Mouse (Mus musculus) CD8-positive naive resting alpha-beta T cell, adult 2 months (primary cell): ENCODE results near the gene Rnf115.
"Not testable (repeated sequence)": the region's sequence is repeated elsewhere in the genome, so short reads cannot be mapped to it uniquely, and the experiment has no call there.

Source experiments
- DNase-seq, 2 experiments: peaks; one replicate each; pipeline ENCODE4 v3.0.0; 2022; ENCODE audit warnings: low read depth in 2 of 2, low spot score in 2 of 2

Rnf115 gene

DNA sequence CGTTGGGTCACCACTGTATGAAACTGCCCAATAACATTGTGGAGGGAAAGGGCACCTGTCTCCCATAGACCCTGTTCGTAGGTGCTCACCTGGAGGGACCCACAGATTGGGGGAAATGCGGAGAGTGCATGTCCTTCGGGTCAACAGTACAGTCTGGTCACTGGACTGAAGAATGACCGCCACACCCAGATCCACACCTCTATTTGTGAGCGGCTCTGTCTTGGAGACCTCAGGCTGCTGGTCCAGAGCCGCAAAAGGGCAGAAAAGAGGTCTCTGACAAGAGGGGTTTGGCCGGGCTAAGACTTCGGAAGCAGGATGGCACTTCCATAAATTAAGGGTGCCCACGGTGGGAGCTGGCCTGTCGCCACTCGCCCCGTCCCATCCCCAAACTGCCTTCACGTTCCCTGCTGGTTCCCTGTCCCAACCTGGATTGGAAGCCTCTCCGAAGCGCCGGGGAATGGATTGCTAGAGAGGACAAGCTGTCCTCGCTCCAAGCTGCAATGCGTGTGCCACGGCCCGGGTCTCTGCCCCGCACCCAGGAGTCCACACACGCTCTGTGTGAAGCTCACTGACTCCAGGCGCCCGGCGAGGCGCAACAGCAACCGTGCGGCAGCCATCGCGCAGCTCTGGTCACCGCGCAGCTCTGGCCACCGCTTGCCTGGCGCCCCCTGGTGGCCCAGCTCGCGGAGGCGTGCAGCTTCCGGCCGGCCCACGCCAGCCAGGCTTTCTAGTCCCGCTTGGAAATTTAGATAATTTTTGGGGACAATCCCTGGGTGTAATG, 19.4 kb upstream of the Rnf115 start, which contains the start of gene Nudt17:
TSS of gene Nudt17 (minus strand) at position 660 of the 781 bp plus-strand sequence.
- peak; percentile 46 to 53 for DNase-seq

DNA sequence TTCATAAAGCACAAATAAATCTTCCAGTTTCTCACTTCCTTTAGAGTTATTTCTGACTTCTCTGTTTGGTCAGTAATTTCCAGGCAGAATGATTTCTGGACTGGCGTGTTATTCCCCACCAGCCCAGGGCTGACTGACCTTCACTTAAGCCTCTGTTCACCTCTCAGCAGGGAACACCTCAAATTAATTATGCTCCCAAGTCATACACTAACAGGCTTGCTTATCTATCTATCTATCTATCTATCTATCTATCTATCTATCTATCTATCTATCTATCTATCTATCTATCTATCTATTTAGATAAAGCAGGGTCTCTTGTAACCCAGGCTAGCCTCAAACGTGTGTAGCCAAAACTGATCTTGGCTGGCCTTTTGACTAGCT, 18.8 kb upstream of the Rnf115 start:
- no peak for DNase-seq

DNA sequence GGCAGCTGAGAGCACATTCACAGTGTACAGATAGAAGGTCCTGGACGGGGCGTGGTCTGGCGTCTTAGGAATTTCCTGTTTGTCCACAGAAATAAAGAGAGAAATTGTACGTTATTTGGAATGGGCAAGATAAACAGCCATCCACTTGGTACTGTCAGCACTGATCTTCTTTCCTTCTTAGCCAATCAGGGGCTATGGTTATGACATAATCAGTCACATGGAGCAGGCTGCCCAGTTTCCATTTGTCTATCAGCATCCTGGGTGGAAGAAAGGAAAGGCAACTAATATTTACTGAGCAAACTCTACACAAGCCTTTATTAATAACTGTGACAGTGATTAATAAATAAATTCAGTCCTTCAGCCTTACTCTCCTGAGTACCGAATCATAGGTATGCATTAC, 13.2 kb upstream of the Rnf115 start:
- no peak for DNase-seq

DNA sequence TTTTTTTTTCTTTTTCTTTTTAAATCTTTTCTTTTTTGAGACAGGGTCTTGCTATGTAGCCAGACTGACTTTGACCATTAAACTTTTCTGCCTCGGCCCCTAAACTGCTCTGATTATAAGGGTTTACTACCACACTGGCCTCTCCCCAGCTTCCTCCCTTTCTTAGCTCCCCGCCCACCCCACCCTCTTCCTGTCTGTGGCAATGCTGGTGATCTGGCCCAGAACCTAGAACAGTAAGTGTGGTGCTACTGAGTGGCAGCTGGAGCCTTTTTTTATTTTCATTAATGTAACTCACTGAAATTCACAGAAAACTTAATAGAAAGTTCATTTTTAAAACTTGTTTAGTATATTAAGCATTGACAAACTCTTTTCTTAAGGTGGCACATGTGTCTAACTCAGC, 11.6 kb upstream of the Rnf115 start:
- DNase-seq = no peak

DNA sequence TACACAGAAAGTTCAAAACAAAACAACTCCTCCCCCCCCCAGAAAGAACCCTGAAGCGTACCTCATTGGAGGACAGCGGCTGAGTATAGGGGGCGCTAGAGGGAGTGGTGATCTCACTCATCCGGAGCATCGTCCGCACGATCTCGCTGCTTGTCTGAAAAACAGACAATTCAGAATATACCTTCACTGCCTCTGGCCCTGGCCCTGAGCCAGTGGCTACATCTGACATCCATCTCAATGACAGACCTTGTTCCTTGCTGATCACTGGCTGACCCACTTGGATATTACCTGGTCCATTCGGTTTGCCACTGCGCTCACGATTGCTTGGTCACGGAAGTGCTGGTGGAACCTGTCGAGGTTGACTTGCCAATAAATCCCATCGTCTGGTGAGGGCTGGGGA, 8.3 kb upstream of the Rnf115 start:
- no peak for DNase-seq

DNA sequence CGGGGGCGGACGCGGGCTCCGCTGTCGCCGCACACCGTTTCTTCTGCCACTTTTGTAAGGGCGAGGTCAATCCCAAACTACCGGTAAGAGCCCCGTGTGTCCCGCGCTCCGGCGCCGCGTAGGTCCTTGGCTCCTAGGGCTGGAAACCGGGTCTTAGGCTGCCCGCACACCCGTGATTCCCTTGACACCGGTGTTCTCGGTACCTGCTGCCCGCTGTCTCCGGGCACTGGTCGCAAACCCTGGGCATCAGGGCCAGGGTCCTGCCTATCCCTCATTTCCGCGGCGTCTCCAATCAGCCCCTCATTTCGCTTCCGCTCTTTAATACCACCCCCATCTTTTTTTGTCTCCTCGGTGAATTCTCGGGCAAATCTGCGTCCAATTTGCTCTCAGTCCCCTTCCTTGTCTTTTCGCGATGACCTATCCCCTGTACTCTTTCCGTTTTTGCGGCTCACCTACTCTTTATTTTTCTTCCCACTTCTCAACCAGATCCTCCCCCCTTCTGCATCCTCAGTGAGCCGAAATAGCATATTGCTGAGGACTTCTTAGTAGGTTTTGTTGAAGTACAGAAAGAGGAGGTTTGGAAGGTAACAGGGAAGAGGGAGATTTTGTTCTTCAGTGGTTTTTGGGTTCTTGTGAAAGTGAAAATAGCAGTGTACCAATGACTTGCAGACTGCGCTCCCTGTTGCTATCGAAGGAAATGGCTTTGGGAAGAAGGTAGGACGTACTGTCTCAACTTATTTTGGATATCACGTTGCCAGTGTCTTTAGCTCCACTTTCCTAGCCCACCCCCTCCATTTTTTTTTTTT, 567 bp downstream of the Rnf115 start:
- DNase-seq = peak in 1 of 2 experiments; percentile 23

DNA sequence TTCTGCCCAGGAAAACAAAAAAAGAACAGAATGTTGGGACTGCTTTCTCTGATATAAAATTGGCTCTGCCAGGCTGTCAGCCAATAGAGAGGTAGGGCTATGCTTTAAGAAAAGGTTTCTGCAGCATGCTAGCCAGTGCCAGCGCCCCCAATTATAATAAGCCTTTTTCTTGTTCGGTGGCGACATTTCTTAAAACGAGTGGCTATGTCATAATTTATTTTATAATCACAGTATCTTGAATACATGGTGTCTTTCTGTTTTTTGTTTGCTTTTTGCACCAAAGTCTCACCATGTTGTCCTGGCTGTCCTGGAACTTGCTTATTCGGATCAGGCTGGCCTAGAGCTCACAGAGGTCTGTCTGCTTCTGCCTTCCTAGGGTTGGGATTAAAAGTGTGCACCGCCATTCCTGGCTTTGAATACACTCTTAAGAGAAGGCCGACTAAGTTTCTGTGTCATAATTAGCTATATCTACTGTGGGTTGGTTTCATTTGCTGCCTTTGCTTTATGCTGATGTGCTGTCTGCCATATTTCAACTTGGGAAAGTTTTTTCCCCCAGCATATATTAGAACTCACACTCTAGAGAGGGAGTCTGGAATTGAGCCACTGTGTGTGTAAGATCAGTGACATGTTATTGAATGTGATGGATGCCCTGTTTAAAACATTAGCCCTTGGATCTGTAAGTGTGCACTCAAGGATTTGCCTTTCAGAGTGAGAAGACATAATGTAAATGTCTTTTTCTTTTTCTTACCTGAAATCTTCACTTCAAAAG, 1.4 kb downstream of the Rnf115 start:
- DNase-seq = no peak

DNA sequence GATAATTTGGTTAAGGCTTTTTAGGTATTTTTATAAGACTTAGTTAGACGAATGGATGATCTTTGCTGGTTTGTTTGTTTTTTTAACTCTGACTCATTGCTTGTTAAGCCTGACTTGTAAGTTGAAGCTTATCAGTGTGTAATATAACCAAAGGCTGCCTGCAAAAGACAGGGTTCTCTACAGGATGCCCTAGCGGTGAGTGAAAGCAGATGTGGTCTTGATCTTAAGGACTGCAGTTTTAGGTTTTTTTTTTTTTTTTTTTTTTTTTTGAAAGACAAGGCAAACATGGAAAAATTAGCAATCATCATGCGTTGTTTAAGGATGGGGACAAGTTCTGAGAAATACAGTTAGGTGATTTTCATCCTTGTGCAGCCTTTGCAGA, 1.9 kb downstream of the Rnf115 start:
- DNase-seq = no peak

DNA sequence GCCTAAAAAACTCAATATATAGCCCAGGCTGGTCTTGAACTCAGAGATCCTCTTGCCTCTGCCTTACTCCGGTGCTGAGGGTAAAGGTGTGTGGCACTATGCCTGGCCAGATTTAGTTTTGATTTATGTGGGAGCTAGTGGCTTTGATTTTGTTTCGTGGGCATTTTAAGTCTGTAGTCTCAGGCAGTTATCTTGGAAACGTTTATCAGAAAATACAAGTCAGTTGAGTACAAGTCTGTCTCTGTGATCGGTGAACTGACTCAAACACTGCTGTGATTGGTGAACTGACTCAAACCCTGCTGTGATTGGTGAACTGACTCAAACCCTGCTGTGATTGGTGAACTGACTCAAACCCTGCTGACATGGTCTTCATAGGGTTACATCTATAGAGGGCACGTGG, 3.3 kb downstream of the Rnf115 start:
- DNase-seq = no peak

DNA sequence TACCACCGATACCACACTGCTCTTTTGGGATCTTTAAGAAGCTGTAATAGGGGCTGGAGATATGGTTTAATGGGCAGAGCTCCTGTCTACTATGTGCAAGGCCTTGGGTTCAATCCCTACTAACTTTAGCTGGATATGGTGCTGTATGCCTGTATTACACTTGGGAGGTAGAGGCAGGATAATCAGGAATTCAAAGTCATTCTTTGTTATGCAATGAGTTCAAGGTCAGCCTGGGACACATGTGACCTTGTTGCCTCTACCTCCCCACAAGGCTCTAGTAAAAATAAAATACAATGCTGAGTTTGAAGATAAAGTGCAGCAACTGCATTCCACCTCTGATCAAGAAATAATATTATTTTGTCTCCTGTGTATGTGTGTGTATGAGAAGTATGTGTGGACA, 6.5 kb downstream of the Rnf115 start:
- DNase-seq = no peak

DNA sequence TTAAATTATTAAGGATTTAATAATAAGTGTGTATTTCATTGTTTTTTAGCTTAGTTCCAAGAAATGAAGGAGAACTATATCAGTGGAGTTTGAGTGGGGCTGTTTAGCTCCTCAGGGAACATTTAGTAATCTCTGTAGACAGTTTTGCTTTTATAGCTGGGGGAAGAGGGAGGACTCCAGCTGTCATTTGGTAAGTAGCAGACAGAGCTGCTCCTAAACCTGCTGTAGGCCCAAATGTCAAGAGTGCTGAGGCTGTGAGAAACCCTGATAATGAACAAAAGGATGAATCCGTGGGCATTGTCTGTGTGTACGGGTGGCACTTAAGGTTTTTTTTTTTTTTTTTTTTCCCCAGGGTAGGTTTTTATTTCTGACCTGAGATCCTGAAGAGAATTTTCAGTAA, 7.7 kb downstream of the Rnf115 start:
- DNase-seq = no peak

DNA sequence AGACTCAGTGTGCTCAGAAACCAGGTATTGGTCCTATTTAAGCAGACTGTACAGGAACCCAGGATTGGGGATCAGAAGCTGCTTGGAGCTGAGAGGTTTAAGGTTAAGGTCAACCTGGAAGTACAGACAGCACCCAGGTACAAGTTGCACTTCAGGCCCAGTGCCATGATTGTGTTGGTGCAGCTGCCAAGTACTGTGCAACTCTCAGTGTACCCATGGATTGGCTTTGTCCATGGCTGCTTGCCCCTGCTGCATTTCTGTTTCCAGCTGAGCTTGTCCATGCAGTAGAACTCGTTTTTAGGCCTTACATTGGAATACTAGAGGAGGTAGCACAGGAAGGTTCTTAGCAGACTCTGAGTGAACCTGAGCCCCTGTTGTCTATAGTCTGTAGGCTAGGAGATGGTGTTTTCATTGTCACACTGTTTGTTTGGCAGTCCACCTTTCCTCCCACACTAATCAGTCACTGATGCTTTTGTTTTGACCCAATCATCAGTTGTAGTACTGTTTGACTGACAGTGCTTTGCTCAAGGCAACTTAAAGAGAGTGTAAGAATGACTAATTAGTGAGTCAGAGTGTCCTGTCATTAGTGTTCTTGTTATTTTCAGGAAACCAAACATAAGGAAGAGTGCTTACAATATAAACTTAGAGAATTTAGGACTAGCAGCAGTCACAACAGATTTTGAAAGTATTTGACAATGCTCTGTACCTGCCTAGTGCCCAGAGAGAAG, 9.7 kb downstream of the Rnf115 start:
- DNase-seq = no peak

DNA sequence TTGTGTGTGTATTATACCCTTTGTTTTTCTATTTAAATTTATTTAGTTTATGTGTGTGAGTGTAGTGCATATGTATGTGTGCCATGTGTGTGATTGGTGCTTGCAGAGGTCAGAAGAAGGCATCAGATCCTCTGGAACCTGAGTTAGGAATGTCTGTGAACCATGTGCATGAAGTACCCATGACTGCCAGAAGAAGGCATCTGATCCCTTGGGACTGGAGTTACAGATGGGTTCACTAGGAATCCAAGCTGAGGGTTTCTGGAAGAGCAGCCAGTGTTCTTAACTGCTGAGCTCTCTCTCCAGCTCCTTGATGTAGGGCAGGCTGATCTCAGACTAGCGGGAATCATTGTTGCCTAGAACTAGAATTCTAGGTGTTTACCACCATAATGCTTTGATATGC, 10.5 kb downstream of the Rnf115 start:
- DNase-seq = no peak

DNA sequence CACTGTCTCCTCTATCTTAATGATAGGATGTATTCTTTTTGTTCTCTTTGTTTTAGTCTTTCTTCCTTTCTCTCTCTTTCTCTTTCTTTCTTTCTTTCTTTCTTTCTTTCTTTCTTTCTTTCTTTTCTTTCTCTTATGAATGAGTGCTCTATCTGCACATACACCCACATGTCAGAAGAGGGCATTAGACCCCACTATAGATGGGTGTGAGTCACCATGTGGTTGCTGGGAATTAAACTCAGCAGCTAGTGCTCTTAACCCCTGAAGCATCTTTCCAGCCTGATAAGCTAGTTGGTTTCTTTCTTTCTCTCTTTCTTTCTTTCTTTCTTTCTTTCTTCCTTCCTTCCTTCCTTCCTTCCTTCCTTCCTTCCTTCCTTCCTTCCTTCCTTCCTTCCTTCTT, 12.8 kb downstream of the Rnf115 start:
- DNase-seq = not testable (repeated sequence)

DNA sequence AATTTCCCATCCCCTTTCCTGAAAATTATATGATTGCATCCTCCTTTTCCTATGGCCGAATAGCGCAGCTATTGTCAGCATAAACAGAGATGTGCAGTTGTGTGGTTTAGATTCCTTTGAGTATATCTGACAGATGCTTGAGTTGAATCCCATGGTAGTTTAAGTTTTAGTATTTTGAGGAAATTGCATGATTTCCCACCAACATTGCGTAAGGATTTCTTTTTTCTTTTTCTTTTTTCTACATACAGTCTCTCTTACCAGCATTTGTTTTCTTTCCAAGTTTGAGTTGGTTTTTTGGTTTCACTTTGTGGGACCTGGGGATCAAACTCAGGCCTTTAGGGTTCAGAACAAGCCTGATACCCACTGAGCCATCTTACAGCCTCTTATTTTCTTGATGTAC, 16.9 kb downstream of the Rnf115 start:
- DNase-seq = no peak

DNA sequence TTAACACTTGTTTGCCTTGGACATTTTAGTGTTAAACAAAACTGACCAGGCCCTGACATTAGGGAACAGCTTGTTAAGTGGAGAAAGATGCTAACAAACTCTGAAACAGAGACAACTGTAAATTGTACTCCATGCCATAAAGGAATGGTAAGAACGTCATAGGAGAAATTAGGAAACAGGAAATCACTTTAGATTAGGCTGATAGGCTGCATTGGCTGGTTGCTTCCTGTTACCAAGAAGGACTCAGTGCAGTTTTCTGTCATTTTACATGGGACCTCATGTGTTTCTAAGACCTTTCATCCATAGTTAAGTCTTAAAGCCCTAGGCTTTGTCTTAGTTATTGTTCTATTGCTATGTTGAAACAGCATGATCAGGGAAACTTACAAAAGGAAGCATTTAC, 19.4 kb downstream of the Rnf115 start:
- DNase-seq = no peak

DNA sequence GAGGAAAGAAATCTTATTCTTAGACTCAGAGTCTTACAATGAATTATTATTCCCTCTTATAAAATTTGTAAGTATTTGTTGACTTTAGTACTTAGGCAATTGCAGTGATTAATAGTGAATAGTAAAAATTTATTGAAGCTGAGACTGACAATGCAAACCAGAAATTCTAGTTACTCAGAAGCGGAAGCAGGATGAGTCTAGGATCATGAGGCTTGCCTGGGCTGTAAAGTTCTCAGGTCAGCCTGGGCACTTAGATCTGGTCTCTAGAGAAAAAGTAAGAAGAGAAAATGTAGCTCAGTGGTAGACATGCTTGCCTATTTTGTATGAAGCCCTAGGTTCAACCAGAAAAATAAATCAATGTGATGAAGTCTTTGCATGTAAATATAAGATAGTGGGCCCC, 28.5 kb downstream of the Rnf115 start:
- DNase-seq = no peak

DNA sequence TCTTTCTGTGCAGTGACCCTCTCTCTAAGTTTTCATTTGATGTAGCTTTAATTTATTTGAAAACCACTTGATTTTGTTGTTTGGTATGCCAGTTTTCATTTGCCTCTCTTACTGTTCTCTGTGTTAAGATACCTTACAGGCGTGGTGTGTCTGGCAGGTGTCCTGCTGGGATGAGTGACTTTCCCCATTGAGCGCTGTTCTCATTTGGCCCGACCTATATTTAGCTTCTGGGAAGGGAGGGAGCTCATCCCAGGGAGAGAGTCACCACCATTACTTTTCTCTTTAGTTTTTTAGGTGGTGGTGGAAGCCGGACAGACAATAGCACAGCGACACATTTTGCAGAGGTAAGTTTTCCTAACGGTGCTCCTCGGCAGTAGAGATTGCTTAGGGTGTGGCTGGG, 30.2 kb downstream of the Rnf115 start:
- DNase-seq = no peak

DNA sequence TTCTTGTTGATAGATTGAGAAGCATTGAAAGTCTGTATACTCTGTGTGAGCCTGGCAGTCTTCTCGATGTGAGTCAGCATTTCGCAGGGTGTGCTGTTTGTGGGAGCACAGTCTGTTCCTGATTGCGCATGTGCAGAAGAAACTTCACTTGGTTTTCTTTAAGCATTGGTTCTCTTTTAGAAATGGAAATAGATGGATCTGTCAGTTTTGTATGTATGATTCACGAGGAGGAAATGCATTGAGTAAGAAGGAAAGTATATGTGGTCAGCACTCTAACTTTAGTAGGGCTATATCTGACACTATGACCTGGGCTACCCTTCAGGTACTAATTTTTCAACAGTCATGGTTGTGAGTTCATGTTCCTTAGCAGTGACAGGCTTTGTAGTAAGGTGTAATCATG, 32.2 kb downstream of the Rnf115 start:
- DNase-seq = no peak

DNA sequence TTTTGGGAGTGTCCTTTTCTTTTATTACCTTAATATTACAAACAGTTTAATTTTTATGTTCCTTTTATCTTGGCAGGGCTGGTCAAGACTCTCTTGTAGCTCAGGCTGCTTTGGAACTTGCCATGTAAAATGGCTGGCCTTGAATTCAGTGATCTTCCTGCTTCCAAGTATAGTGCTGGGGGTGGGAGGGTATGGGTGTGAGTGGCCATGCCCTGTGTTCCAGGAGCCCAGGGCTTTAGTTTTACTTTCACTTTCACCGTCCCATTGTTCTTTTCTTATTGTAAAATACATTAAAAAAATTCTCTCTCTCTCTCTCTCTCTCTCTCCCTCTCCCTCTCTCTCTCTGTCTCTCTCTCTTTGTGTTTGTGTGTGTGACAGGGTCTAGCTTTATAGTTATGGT, 37.1 kb downstream of the Rnf115 start:
- DNase-seq = peak in 1 of 2 experiments; percentile 3

DNA sequence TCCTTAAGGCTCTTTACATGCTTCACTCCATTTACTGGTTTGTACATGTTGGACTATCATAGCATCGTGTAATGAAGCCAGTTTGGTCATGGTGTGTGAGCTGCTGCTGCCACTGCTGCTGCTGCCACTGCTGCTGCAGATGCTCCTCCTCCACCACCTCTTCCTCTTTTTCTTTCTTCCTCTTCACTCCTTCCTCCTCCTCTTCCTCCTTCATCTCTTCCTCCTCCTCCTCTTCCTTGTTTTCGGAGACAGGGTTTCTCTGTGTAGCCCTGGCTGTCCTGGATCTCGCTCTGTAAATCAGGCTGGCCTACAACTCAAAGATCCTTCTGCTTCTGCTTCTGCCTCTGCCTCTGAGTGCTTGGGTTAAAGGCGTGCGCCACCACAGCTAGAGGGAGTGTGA, 42.5 kb downstream of the Rnf115 start:
- no peak for DNase-seq
